ENCODE assay signal across 13 mouse cellular contexts in the genomic region with DNA sequence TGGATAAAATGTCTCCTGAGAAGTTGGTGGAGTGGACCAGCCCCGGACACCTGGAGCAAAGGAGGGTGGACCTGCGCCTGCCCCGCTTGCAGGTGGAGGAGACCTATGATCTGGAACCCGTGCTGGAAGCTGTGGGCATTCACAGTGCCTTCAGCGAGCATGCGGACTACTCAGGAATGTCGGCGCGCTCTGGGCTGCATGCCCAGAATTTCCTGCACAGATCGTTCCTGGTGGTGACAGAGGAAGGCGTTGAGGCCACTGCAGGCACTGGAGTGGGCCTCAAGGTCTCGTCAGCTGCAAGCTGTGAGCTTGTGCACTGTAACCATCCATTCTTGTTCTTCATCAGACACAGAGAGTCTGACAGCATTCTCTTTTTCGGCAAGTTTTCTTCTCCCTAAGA. TPM values are rescaled to one million over a fixed set of nuclear protein-coding genes. Genes with fewer than 3 reads are reported as not detected.
A peak's percentile ranks its signal among the peaks of the same experiment; 100 is the strongest.
DNase-seq lines count a peak whose midpoint lies in the region; ATAC-seq and TF ChIP-seq lines count a peak whose summit lies in the region.
"Had no signal": no experiment of that assay in that cellular context is flagged by ENCODE, and none has a peak within 500 bp of the region (broad histone marks: within the 10 kb centered on the region; RNA-seq: fewer than 3 reads in every experiment).

No protein-coding gene starts in this region.

- no peaks in the 10 kb centered on the region for H3K27me3 ChIP-seq in forebrain, embryonic 16.5 days (replicated peaks; ENCODE audit: control insufficient read depth, insufficient read depth, low read length)
- no peaks in the 10 kb centered on the region for H3K27me3 ChIP-seq in forebrain, embryonic 10.5 days (ENCODE audit: poor library complexity, severe bottlenecking)
- H3K27me3 ChIP-seq in midbrain, postnatal 0 days (ENCODE audit: insufficient read depth, low read length): no peaks in the 10 kb centered on the region
- no peaks in the 10 kb centered on the region for H3K27me3 ChIP-seq in midbrain, embryonic 11.5 days (ENCODE audit: control insufficient read depth, insufficient read depth, low read length)
- H3K27me3 ChIP-seq: embryonic facial prominence, embryonic 15.5 days; neural tube, embryonic 15.5 days had no signal

- H3K4me1 ChIP-seq in forebrain, embryonic 16.5 days (replicated peaks; ENCODE audit: control insufficient read depth, insufficient read depth, low read length): no peaks in the 10 kb centered on the region
- no peaks in the 10 kb centered on the region for H3K4me1 ChIP-seq in forebrain, embryonic 10.5 days
- no peaks in the 10 kb centered on the region for H3K4me1 ChIP-seq in midbrain, postnatal 0 days (ENCODE audit: insufficient read depth, low read length)
- H3K4me1 ChIP-seq in midbrain, embryonic 11.5 days (ENCODE audit: control insufficient read depth, insufficient read depth, low read length): no peaks in the 10 kb centered on the region
- H3K4me1 ChIP-seq: hindbrain, embryonic 10.5 days; neural tube, embryonic 15.5 days had no signal

- no peak overlapping the region for H3K4me2 ChIP-seq in forebrain, embryonic 16.5 days (ENCODE audit: low read length)
- no peak overlapping the region for H3K4me2 ChIP-seq in midbrain, postnatal 0 days (ENCODE audit: low read depth, low read length, poor library complexity, severe bottlenecking)
- H3K4me2 ChIP-seq in midbrain, embryonic 11.5 days: no peak overlapping the region
- H3K4me2 ChIP-seq: embryonic facial prominence, embryonic 15.5 days; neural tube, embryonic 15.5 days had no signal

- 62% methylated on average over 13 of the region's 13 CpGs for WGBS in forebrain, embryonic 16.5 days
- WGBS in forebrain, embryonic 10.5 days: 87% methylated on average over 13 of the region's 13 CpGs
- 69% methylated on average over 13 of the region's 13 CpGs for WGBS in midbrain, postnatal 0 days
- WGBS in midbrain, embryonic 11.5 days: 82% methylated on average over 13 of the region's 13 CpGs

- no peak overlapping the region for H3K27ac ChIP-seq in forebrain, embryonic 16.5 days (ENCODE audit: low read length)
- no peak overlapping the region for H3K27ac ChIP-seq in forebrain, embryonic 10.5 days
- no peak overlapping the region for H3K27ac ChIP-seq in midbrain, postnatal 0 days (ENCODE audit: low read depth, low read length)
- no peak overlapping the region for H3K27ac ChIP-seq in midbrain, embryonic 11.5 days (ENCODE audit: low read depth, low read length)
- H3K27ac ChIP-seq: embryonic facial prominence, embryonic 15.5 days; hindbrain, embryonic 10.5 days; macrophage; neural tube, embryonic 15.5 days had no signal

- H3K9ac ChIP-seq in forebrain, embryonic 16.5 days (replicated peaks; ENCODE audit: low read depth, low read length): no peak overlapping the region
- H3K9ac ChIP-seq in midbrain, postnatal 0 days (replicated peaks; ENCODE audit: low read length, poor library complexity, severe bottlenecking): no peak overlapping the region
- no peak overlapping the region for H3K9ac ChIP-seq in midbrain, embryonic 11.5 days (ENCODE audit: low read length)
- H3K9ac ChIP-seq: embryonic facial prominence, embryonic 15.5 days; neural tube, embryonic 15.5 days had no signal

- no peak for TF ChIP-seq CTCF in midbrain, postnatal 0 days (IDR thresholded peaks at IDR 0.05)

- H3K9me3 ChIP-seq in forebrain, embryonic 16.5 days (ENCODE audit: control insufficient read depth, low read length): no peaks in the 10 kb centered on the region
- H3K9me3 ChIP-seq in forebrain, embryonic 10.5 days: no peaks in the 10 kb centered on the region
- H3K9me3 ChIP-seq in midbrain, postnatal 0 days (ENCODE audit: low read length): no peaks in the 10 kb centered on the region
- no peaks in the 10 kb centered on the region for H3K9me3 ChIP-seq in midbrain, embryonic 11.5 days (ENCODE audit: control insufficient read depth, low read length)
- H3K9me3 ChIP-seq: embryonic facial prominence, embryonic 15.5 days; hindbrain, embryonic 10.5 days; neural tube, embryonic 15.5 days had no signal

- ATAC-seq in forebrain, embryonic 16.5 days: 0 out of 2 replicates have a peak, but pooled peaks have one; percentile 36
- no peak for ATAC-seq in midbrain, postnatal 0 days (ENCODE audit: low FRiP score)
- no peak for ATAC-seq in midbrain, embryonic 11.5 days (ENCODE audit: low FRiP score)
- no peak for ATAC-seq in CD4-positive, CD25-positive, alpha-beta regulatory T cell, adult 4 months

- H3K4me3 ChIP-seq in forebrain, embryonic 16.5 days (replicated peaks; ENCODE audit: low read length): no peak overlapping the region
- H3K4me3 ChIP-seq in forebrain, embryonic 10.5 days: no peak overlapping the region
- H3K4me3 ChIP-seq in midbrain, postnatal 0 days (ENCODE audit: low read depth, low read length): no peak overlapping the region
- H3K4me3 ChIP-seq in midbrain, embryonic 11.5 days (ENCODE audit: low read depth, low read length): no peak overlapping the region
- H3K4me3 ChIP-seq: embryonic facial prominence, embryonic 15.5 days; hindbrain, embryonic 10.5 days; neural tube, embryonic 15.5 days had no signal

- DNase-seq in forebrain, embryonic 10.5 days (ENCODE audit: extremely low spot score, low spot score): no peak
- DNase-seq in midbrain, postnatal 0 days (ENCODE audit: low spot score): peak; percentile 36
- no peak for DNase-seq in midbrain, embryonic 11.5 days (ENCODE audit: low spot score, missing footprints)
- DNase-seq in forelimb bud, embryonic 11.5 days (ENCODE audit: low read depth, low spot score): peak; percentile 8
- DNase-seq in lung, postnatal 14 days: peak; percentile 4
- no peak for DNase-seq in thymus, postnatal 14 days

- no peaks in the 10 kb centered on the region for H3K36me3 ChIP-seq in forebrain, embryonic 16.5 days (ENCODE audit: control insufficient read depth, insufficient read depth)
- H3K36me3 ChIP-seq in forebrain, embryonic 10.5 days (replicated peaks): no peaks in the 10 kb centered on the region
- no peaks in the 10 kb centered on the region for H3K36me3 ChIP-seq in midbrain, postnatal 0 days (ENCODE audit: insufficient read depth, low read length)
- H3K36me3 ChIP-seq in midbrain, embryonic 11.5 days (ENCODE audit: control insufficient read depth, insufficient read depth, low read length): no peaks in the 10 kb centered on the region
- H3K36me3 ChIP-seq: embryonic facial prominence, embryonic 15.5 days; hindbrain, embryonic 10.5 days; neural tube, embryonic 15.5 days had no signal

RNA-seq across cellular contexts. Expression of a gene that starts 19.6 kb away (rescaled TPM):
- polyA plus RNA-seq in forebrain, embryonic 16.5 days (2015; fragmentation: Nextera tagmentation; extraction: Ambion mirVana): not detected in 2 replicates
- not detected in 2 replicates for polyA plus RNA-seq in forebrain, embryonic 10.5 days (2016; fragmentation: Nextera tagmentation; extraction: Ambion mirVana)
- not detected in 2 replicates for total RNA-seq in midbrain, postnatal 0 days (2014; rRNA removed)
- polyA plus RNA-seq in midbrain, postnatal 0 days (2015; fragmentation: Nextera tagmentation; extraction: Ambion mirVana): not detected in 2 replicates
- polyA plus RNA-seq in midbrain, embryonic 11.5 days (2014; fragmentation: Nextera tagmentation; extraction: Ambion mirVana): not detected in 2 replicates
- polyA plus RNA-seq in CD4-positive, CD25-positive, alpha-beta regulatory T cell, adult 4 months (2017; shearing (Covaris generic)): not detected
- total RNA-seq: layer of hippocampus, postnatal 14 days had no signal
- polyA plus RNA-seq: hindbrain, embryonic 10.5 days; macrophage; neural tube, embryonic 15.5 days had no signal

RNA-seq across cellular contexts. Expression of a gene that starts 51.7 kb away (rescaled TPM):
- polyA plus RNA-seq in forebrain, embryonic 16.5 days (2015; fragmentation: Nextera tagmentation; extraction: Ambion mirVana): not detected in 2 replicates
- not detected in 2 replicates for polyA plus RNA-seq in forebrain, embryonic 10.5 days (2016; fragmentation: Nextera tagmentation; extraction: Ambion mirVana)
- total RNA-seq in midbrain, postnatal 0 days (2014; rRNA removed): 0.60 TPM in 1 of 2 replicates, not detected in the other
- not detected in 2 replicates for polyA plus RNA-seq in midbrain, postnatal 0 days (2015; fragmentation: Nextera tagmentation; extraction: Ambion mirVana)
- polyA plus RNA-seq in midbrain, embryonic 11.5 days (2014; fragmentation: Nextera tagmentation; extraction: Ambion mirVana): not detected in 2 replicates
- polyA plus RNA-seq in CD4-positive, CD25-positive, alpha-beta regulatory T cell, adult 4 months (2017; shearing (Covaris generic)): not detected
- total RNA-seq: layer of hippocampus, postnatal 14 days had no signal
- polyA plus RNA-seq: hindbrain, embryonic 10.5 days; macrophage; neural tube, embryonic 15.5 days had no signal

Comparison
In these comparisons a context has a peak if more than half of its experiments do, and no peak if none do; other contexts are left out.
1. DNase-seq: peak in midbrain, postnatal 0 days (single experiment), forelimb bud, embryonic 11.5 days (single experiment) and lung, postnatal 14 days (single experiment); none in forebrain, embryonic 10.5 days (single experiment), midbrain, embryonic 11.5 days (single experiment) and thymus, postnatal 14 days (single experiment).